Mouse (Mus musculus) forebrain, embryonic 12.5 days (tissue): ENCODE data around the gene Fbxo8. TPM values are rescaled to one million over a fixed set of nuclear protein-coding genes. Genes with fewer than 3 reads are reported as not detected.

Experiments used
- ATAC-seq: fragments of 200-750 bp; cut with Nextera tagmentation; 2 replicates; pipeline ENCODE4 v1.8.0; 2017; ENCODE audit warnings: moderate TSS enrichment; ENCODE audit not compliant: low FRiP score
- H3K27ac ChIP-seq: fragments of 300-500 bp; sonication (generic); 2 replicates; pipeline ENCODE4 v1.5.1; 2016; ENCODE audit warnings: mild to moderate bottlenecking
- H3K27me3 ChIP-seq: fragments of 300-500 bp; sonication (generic); 2 replicates; pipeline ENCODE4 v1.6.1; 2016; ENCODE audit warnings: mild to moderate bottlenecking
- H3K36me3 ChIP-seq: fragments of 300-500 bp; sonication (generic); replicated peaks from 2 replicates; pipeline ENCODE4 v1.6.1; 2016; ENCODE audit warnings: mild to moderate bottlenecking
- H3K4me1 ChIP-seq: fragments of 300-500 bp; sonication (generic); 2 replicates; pipeline ENCODE4 v1.6.1; 2016
- H3K4me2 ChIP-seq: fragments of 300-500 bp; sonication (generic); 2 replicates; pipeline ENCODE4 v1.6.1; 2016; ENCODE audit warnings: mild to moderate bottlenecking, moderate library complexity
- H3K4me3 ChIP-seq: fragments of 300-500 bp; sonication (generic); replicated peaks from 2 replicates; pipeline ENCODE4 v1.5.1; 2016; ENCODE audit warnings: mild to moderate bottlenecking
- H3K9ac ChIP-seq: fragments of 300-500 bp; sonication (generic); 2 replicates; pipeline ENCODE4 v1.6.1; 2016; ENCODE audit warnings: mild to moderate bottlenecking
- H3K9me3 ChIP-seq: fragments of 300-500 bp; sonication (generic); 2 replicates; pipeline ENCODE4 v1.6.1; 2016
- WGBS: fragments of 180-500 bp; shearing (Covaris S2); methylation state at CpG from one replicate; pipeline ENCODE4 v1.1.7; 2016; 5-methylcytosine and 5-hydroxymethylcytosine counted together
- microRNA-seq: library from miRNA; unstranded; fragments of <30 nt; microRNA quantifications from one replicate; pipeline ENCODE4, GENCODE M21; 2017
- polyA plus RNA-seq: library from polyadenylated mRNA; unstranded; fragments of >200 nt; fragmentation: Nextera tagmentation; extraction: Ambion mirVana; gene quantifications from 2 replicates; pipeline ENCODE4 v1.2.1, GENCODE M21; 2016

The Fbxo8 gene
- polyA plus RNA-seq, 1 experiment from 2014 or later = 36.6 TPM

DNA sequence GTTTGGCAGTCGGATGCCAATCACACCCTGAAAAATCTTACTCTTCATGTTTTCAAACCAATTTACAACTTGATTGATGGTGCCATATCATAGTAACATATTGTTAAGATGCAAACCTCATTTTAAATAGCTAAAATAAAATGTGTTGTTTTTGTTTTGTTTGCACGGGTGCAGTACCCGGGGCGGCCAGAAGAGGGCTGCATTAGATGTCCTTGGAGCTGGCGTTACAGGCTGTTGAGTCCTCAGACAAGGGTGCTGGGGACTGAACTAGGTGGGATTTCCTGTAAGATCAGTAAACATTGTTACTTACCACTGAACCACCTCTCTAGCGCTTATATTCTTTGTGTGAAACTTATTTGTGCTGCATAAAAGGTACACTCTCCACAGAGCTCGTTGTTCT is 65.4 kb downstream of the Fbxo8 start:
- Histone ChIP-seq H3K27me3 (peaks cover 24% of the 10 kb centered on the region), H3K9me3 (no peaks in the 10 kb centered on the region), H3K9ac (no peak overlapping the region), H3K27ac (no peak overlapping the region), H3K4me1 (peaks cover 21% of the 10 kb centered on the region), H3K4me2 (no peak overlapping the region), H3K36me3 (no peaks in the 10 kb centered on the region), H3K4me3 (no peak overlapping the region)
- no peak for ATAC-seq
- 27% methylated on average over 7 of the region's 7 CpGs for WGBS

DNA sequence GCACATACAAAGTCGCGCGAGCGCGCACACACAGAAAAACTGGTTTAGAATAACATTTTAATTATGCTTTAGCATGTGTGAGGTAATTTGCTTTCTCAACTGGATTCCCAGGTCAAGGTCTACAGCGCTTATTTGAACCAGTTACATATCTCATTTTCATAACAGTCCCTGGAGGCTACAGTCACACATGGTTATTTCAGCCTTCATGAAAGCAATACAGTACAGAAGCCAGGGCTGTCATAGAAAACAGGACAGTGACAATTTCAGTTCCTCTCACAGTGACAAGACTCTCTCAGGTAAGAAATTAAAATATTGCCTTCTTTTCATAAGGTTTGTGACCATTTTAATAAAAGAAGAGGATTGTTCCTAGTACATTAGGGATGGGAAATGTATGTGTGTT is 66.4 kb downstream of the Fbxo8 start:
- Histone ChIP-seq H3K27me3 (peaks cover 28% of the 10 kb centered on the region), H3K4me3 (no peak overlapping the region), H3K9ac (no peak overlapping the region), H3K4me2 (no peak overlapping the region), H3K4me1 (peaks cover 24% of the 10 kb centered on the region), H3K36me3 (no peaks in the 10 kb centered on the region), H3K27ac (no peak overlapping the region), H3K9me3 (no peaks in the 10 kb centered on the region)
- 94% methylated on average over 6 of the region's 6 CpGs for WGBS
- ATAC-seq = no peak

DNA sequence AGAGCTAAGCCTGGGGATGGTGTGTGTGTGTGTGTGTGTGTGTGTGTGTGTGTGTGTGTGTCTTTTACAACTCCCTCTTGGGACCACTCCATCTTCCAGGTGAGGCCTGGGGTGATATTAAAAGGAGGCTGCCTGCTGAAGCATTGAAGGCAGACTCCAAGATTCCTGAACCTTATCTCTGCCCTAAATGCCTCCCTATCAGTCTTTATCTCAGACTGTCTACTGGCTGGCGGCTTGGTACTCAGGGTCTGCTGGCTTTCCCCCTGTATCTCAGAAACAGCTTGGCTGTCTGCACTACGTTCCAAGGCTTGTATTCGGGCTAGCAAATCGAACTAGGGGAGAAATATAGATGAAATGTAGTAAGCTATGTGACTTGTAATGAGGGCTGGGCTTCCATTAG is 68.2 kb downstream of the Fbxo8 start:
- peaks cover 45% of the 10 kb centered on the region for H3K27me3 ChIP-seq
- WGBS = 18% methylated on average over 4 of the region's 4 CpGs
- no peak overlapping the region for H3K9ac ChIP-seq
- no peak overlapping the region for H3K27ac ChIP-seq
- H3K9me3 ChIP-seq = no peaks in the 10 kb centered on the region
- no peak overlapping the region for H3K4me2 ChIP-seq
- H3K36me3 ChIP-seq = no peaks in the 10 kb centered on the region
- ATAC-seq = no peak
- no peak overlapping the region for H3K4me3 ChIP-seq
- peaks cover 36% of the 10 kb centered on the region for H3K4me1 ChIP-seq

DNA sequence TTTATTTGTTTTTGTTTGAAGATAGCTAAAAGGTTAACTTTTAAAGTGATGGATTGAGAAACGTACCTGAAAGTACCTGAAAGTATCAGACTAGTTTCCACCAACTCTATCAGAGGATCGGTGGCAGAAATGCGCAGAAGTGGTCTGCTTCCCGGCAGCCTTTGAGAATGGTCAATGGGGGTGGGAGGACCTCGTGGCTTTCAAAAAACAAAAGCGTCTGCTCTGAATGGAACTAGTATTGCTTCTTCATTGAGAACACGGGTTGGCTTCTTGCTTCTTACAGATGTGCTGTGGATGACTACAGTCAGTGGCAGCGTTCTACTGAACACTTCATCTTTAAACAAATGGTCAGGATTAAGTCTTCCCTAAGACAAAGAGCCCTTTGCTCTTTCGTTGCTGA is 68.7 kb downstream of the Fbxo8 start:
- Histone ChIP-seq H3K4me2 (peak overlapping the region; percentile 4; the same call in 1 of the 2 replicates), H3K4me3 (no peak overlapping the region), H3K4me1 (peaks cover 36% of the 10 kb centered on the region), H3K9ac (no peak overlapping the region), H3K27me3 (peaks cover 50% of the 10 kb centered on the region), H3K27ac (no peak overlapping the region), H3K36me3 (no peaks in the 10 kb centered on the region), H3K9me3 (no peaks in the 10 kb centered on the region)
- WGBS = 5% methylated on average over 9 of the region's 9 CpGs
- no peak for ATAC-seq

DNA sequence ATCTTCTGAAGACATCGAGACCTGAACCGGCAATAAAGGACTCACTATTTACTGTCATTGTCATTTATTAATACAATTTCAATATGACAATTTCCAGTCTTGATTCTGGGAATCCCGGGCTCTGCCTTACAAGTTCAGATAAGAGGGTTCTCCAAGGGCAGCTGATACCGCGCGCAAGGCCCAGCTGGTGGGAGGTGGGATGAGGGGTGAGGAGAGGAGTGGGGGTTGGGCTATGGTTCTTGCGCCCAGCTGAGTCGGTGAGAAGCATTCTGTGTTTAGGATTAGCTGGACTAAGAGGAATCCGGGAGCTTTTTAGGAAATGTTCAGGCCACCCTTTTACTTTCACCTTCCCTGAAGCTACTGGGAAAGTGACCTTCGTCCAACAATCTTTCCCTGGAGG is 69.8 kb downstream of the Fbxo8 start:
- no peak overlapping the region for H3K4me3 ChIP-seq
- WGBS = 5% methylated on average over 10 of the region's 10 CpGs
- H3K9me3 ChIP-seq = no peaks in the 10 kb centered on the region
- H3K27ac ChIP-seq = no peak overlapping the region
- H3K36me3 ChIP-seq = no peaks in the 10 kb centered on the region
- H3K4me1 ChIP-seq = peaks cover 36% of the 10 kb centered on the region
- no peak overlapping the region for H3K9ac ChIP-seq
- no peak for ATAC-seq
- peaks cover 53% of the 10 kb centered on the region for H3K27me3 ChIP-seq
- no peak overlapping the region for H3K4me2 ChIP-seq

DNA sequence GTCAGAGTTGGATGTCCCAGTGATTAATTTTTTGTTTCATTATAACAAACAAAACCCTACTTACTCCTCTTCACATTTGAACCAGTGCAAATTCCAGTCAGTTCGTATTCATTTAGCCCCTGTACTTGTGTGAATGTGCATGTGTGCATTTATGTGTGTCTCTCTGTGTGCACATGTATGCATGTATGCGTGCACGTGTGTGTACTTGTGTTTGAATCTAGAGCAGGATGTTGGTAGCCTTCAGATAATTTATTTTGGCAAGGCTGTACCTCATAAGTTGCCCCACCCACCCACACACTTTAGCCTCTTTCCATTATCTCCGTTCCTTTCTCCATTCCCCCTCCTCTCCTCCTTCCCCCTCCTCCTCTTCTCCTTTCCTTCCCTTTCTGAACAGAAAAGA is 70.2 kb downstream of the Fbxo8 start:
- Histone ChIP-seq H3K4me3 (no peak overlapping the region), H3K27ac (no peak overlapping the region), H3K9me3 (no peaks in the 10 kb centered on the region), H3K27me3 (peaks cover 53% of the 10 kb centered on the region), H3K4me2 (no peak overlapping the region), H3K9ac (no peak overlapping the region), H3K4me1 (peaks cover 36% of the 10 kb centered on the region), H3K36me3 (no peaks in the 10 kb centered on the region)
- no peak for ATAC-seq
- WGBS = 27% methylated on average over 4 of the region's 4 CpGs

DNA sequence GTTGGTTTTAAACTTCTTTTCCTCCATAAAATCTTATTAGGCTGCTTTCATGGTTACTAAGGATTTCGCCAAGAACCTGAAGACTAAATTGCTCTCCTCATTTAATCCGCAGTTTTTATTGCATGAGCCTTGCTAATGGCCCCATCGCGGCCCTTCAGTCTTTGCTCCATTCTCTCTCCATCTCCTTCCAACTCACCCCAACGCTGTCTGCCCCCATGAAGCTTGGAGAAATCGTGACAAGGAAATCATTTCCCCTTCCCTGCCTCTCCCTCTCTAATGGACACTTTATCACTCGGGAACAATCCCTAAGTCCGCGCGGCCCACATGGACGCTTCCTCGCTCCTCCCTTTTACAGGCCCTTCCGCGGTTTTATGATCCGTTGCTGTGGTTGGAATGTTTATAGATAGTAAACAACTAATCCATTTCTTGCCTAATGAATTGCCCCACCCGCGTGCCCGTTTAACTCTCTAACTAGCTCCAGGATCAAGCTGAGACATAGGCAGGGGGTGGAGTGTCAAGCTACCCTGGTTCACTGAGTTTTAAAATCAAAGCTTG is 71.7 kb downstream of the Fbxo8 start:
- H3K9ac ChIP-seq = no peak overlapping the region
- H3K9me3 ChIP-seq = no peaks in the 10 kb centered on the region
- peaks cover 36% of the 10 kb centered on the region for H3K4me1 ChIP-seq

DNA sequence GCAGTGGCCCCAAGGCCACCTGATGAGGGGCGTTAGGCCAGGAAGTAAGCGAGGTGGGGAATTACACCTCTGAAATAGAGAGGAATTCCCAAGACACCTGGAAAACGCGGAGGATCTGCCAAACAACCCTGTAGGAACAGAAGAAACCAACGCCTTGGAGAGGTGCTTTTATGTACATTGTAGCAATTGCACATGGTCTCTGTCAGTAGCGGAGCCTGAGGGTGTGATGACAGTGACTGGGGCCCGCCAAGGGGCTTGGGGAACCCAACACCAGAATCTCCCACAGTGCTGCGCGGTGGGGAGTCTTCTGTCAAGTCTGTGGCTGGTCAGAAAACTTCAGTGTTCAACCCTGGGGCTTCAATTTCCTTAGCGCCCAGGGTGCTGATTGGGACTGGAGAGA is 72.5 kb downstream of the Fbxo8 start:
- 5% methylated on average over 10 of the region's 10 CpGs for WGBS
- no peak overlapping the region for H3K27ac ChIP-seq
- no peak overlapping the region for H3K9ac ChIP-seq
- peaks cover 36% of the 10 kb centered on the region for H3K4me1 ChIP-seq
- H3K4me3 ChIP-seq = no peak overlapping the region
- H3K9me3 ChIP-seq = no peaks in the 10 kb centered on the region
- no peak for ATAC-seq
- H3K27me3 ChIP-seq = peaks cover 53% of the 10 kb centered on the region
- no peaks in the 10 kb centered on the region for H3K36me3 ChIP-seq
- H3K4me2 ChIP-seq = no peak overlapping the region; the same call in 1 of the 2 replicates

More for the DNA sequence above, 71.7 kb downstream of the Fbxo8 start:
- peaks cover 53% of the 10 kb centered on the region for H3K27me3 ChIP-seq
- H3K27ac ChIP-seq = no peak overlapping the region
- H3K36me3 ChIP-seq = no peaks in the 10 kb centered on the region
- no peak for ATAC-seq
- H3K4me2 ChIP-seq = peak overlapping the region; percentile 45
- 2% methylated on average over 18 of the region's 18 CpGs for WGBS
- H3K4me3 ChIP-seq = peak overlapping the region; percentile 9; the same call in 1 of the 2 replicates

DNA sequence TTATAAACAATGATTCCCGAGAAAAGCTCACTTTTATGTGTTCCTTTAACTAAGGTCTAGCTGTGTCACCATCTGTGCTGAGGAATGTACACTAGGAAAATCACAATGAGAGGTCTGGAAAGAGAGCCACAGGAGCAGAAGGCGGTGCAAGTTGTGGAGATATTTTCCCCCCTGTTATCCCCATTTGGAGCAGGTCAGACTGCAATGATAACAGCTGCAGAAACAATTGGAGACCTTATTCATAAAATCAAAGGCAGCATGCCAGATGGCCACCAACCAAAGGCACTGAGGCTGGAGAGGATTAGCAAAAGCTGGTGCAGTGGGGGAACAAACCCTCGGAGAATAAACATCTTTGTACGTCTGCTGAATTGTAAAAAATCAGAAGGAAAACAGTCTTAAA is 78.3 kb downstream of the Fbxo8 start:
- Histone ChIP-seq H3K36me3 (no peaks in the 10 kb centered on the region), H3K27me3 (peaks cover 7% of the 10 kb centered on the region), H3K9me3 (no peaks in the 10 kb centered on the region), H3K4me3 (no peak overlapping the region), H3K4me2 (no peak overlapping the region), H3K9ac (no peak overlapping the region), H3K27ac (no peak overlapping the region), H3K4me1 (peaks cover 5% of the 10 kb centered on the region; the same call in 1 of the 2 replicates)
- 0 out of 2 replicates have a peak, but pooled peaks have one; percentile 49 for ATAC-seq
- WGBS = 16% methylated on average over 4 of the region's 4 CpGs

DNA sequence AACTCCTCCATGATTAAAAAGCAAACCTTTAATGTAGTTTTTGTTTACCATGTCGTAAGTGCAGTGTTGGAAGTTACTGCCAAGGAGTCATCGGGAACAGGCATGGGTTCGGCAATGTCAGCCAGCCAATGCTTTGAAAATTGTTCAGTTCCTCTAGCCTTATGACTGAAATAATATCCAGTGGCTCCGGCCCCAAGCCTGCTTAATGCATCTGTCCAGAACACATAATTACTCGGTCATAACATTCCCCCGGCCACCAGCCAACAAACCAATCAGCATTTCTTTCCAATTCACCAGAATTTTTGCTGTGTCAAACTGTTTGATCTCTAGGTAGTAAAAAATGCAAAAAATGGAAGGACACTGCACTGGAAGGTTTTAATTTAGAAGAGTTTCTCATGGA is 88.4 kb downstream of the Fbxo8 start:
- H3K27me3 ChIP-seq = no peaks in the 10 kb centered on the region
- no peaks in the 10 kb centered on the region for H3K36me3 ChIP-seq
- WGBS = 81% methylated on average over 6 of the region's 6 CpGs
- H3K4me1 ChIP-seq = no peaks in the 10 kb centered on the region
- no peak overlapping the region for H3K9ac ChIP-seq
- H3K4me3 ChIP-seq = no peak overlapping the region
- no peak overlapping the region for H3K27ac ChIP-seq
- no peaks in the 10 kb centered on the region for H3K9me3 ChIP-seq
- no peak for ATAC-seq
- no peak overlapping the region for H3K4me2 ChIP-seq

Small RNAs within 50 kb of the gene (microRNA-seq; reads per million reads assigned to microRNA genes)
- not detected for gene Gm25992

Other genes with a start within 250 kb of the Fbxo8 start
- 39.3 and 41.4 TPM in 2 replicates for gene Cep44, start within 50 bp of the Fbxo8 start, polyA plus RNA-seq